Mouse (Mus musculus) cerebellum, postnatal 36 days (tissue): Measurements from ENCODE around the gene Socs3.

Experiments
- DNase-seq, 2 experiments: peaks; one replicate each; pipeline ENCODE4 v3.0.0; 2021 to 2022; ENCODE audit warnings: mixed read lengths in 2 of 2

Socs3 gene

DNA sequence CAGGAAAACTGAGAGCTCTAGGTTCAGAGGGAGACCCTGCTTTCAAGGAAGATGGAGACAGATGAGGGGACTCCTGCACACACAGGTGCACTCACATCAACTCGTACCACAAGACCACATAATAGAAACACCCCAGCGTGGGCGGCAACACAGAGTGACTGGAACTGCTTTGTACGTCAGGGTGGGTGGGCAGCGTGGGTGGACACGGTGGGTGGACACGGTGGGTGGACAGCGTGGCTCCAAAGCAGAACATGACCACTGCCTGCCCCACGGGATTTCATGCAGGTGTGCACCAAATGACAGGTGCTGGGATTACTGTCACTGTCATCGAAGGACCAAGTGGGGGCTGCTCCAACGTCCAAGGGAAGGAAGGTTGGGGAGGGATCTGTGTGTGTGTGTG lies 51.3 kb downstream of the Socs3 start:
- DNase-seq: no peak
